ENCODE assay signal across 6 mouse cellular contexts in genomic region chr17:14506123-14506522, GRCm38 (mm10).
"Had no signal": no experiment of that assay in that cellular context is flagged by ENCODE, and none has a peak within 500 bp of the region (broad histone marks: within the 10 kb centered on the region; RNA-seq: fewer than 3 reads in every experiment).

No protein-coding gene starts in this region.

- DNase-seq: gastrocnemius, adult 2 months; gastrocnemius, postnatal 10 days; gastrocnemius, postnatal 25 days; kidney, adult 18-20 months; liver; liver, embryonic 13.5 days had no signal
